Mouse (Mus musculus) gastrocnemius, adult 18-20 months (tissue): Measurements from ENCODE around the gene Col1a2. TPM values are rescaled to one million over a fixed set of nuclear protein-coding genes. Genes with fewer than 3 reads are reported as not detected.

Experiments
- DNase-seq: peaks from one replicate; pipeline ENCODE4 v3.0.0; 2021; ENCODE audit warnings: low spot score
- total RNA-seq, 2 experiments: library from RNA; stranded (reverse); gene quantifications; 2 replicates each; pipeline ENCODE4 v1.2.3; 2021

The Col1a2 gene
- total RNA-seq, 2 experiments from 2014 or later: 67.9 to 81.6 TPM

GRCm38 (mm10) chr6:4514671-4515070 lies 10.1 kb downstream of the Col1a2 start:
- DNase-seq: no peak

- no peak for DNase-seq
Observed at GRCm38 (mm10) chr6:4521031-4521430, 16.4 kb downstream of the Col1a2 start.

GRCm38 (mm10) chr6:4528439-4528838 lies 23.8 kb downstream of the Col1a2 start:
- no peak for DNase-seq

DNA sequence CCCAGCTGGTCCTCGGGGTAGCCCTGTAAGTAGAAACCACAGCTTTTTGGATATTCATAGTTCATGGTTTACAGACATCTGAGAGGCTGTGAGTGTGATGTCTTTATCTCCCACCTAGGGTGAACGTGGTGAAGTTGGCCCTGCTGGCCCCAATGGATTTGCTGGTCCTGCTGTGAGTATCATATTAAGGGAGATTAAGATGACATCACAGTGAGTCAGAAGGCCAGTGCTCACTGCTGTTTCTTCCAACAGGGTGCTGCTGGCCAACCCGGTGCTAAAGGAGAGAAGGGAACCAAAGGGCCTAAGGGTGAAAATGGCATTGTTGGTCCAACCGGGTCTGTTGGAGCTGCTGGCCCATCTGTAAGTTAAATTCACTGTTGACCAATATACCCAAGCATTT lies 26.4 kb downstream of the Col1a2 start:
- DNase-seq: no peak

DNA sequence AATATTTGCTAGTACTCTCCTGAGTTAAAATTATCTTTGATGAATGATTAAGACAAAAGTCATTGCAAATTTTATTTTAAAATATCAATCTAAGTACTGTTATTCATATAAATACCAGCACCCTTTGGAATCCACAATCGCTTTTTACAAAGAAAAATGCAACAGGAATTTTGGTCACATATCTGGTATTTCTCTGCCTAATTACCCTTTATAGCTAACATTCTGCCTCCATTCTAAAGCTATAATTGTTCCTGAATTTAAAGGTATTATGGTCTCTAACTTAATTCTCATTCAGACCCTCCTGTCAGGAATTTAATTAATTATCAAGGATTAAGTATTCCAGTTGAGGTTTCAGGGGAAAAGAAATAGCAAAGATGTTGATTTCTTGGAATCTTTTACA lies 28.3 kb downstream of the Col1a2 start:
- no peak for DNase-seq

DNA sequence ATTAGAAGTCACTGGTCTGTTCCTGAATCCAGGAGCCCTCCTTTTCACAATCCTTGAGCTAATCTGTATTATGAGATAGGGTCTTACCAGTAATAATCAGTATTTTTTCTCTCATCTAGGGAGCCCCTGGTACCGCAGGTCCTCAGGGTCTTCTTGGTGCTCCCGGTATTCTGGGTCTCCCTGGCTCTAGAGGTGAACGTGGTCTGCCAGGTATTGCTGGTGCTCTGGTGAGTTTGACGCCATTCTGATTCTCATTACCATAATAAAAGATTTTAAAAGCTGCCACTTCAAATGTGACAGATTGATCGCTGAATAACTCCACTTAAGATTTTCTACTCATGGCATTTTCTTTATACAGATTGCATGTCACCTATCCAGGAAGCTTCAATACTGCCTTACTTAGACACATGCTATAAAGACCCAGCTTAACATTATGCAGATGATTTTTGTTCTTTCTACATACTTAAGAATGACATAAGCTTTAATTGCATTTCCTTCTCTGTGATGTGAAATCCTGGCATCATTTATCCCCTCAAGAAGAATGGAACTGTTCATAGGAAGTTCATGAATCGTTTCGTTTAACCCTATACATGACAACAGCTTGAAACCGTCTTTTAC lies 30.0 kb downstream of the Col1a2 start:
- DNase-seq: no peak

- DNase-seq: no peak
Observed at GRCm38 (mm10) chr6:4541926-4542715, 37.5 kb downstream of the Col1a2 start.

- DNase-seq: peak; percentile 50
Observed at GRCm38 (mm10) chr6:4544554-4544953, 39.9 kb downstream of the Col1a2 start.

DNA sequence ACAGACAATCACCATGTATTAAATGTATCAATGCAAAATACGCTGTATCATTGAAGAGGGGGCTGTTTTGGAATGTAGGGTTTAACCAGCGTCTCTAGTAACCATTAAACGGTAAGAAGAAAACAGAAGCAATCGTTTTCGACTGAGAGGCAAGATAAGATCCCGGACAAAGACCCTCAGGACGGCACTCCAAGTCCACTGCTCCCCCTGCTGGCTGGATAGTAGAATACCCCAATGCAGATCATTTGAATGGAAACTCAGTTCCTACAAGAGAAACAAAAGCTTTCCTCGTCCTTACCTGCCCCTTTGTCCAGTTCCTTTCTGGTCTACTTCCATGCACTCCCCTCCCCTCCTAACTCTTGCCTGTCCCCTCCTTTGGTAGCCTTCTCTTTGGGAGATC lies 41.1 kb downstream of the Col1a2 start:
- DNase-seq: peak; percentile 64

DNA sequence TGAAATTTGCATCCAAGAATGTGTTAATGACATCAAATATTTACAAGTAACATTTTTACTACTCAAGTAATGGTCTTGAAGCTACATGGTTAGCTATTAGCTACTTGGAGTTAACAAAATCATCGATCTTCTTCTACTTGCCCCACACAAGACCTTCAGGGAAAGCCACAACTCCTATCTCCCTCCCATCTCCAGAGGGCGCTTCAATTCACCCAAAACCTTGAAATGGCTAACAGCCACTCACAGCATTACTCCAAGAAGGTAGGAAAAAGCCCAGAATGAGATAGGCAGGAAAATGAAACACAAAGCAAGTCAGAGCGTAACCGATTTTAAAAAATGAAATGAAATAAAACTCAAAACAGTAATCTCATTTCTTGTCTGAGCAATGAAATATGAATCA lies 44.3 kb downstream of the Col1a2 start:
- no peak for DNase-seq

- no peak for DNase-seq
Observed at GRCm38 (mm10) chr6:4549846-4550548, 45.4 kb downstream of the Col1a2 start.

GRCm38 (mm10) chr6:4550549-4550915 lies 45.9 kb downstream of the Col1a2 start:
- no peak for DNase-seq

DNA sequence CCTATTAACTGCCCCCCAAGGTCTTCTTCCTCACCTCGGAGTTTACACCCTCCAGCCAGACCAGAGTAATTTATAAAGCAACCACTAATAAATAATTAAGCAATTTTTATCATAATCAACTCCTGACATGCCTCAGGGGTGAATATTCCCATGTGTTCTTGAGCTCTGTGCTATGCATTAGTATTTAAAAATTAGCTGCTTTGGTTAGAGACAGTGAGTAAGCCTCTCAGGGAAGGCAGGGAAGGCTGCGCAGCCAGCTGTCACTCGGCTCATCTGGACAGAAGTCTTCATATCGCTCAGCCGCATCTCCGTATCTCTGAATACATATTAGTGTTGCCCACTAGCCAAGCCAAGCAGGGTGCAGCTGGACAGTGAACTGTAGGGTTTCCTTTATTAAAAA lies 50.8 kb downstream of the Col1a2 start:
- no peak for DNase-seq

DNA sequence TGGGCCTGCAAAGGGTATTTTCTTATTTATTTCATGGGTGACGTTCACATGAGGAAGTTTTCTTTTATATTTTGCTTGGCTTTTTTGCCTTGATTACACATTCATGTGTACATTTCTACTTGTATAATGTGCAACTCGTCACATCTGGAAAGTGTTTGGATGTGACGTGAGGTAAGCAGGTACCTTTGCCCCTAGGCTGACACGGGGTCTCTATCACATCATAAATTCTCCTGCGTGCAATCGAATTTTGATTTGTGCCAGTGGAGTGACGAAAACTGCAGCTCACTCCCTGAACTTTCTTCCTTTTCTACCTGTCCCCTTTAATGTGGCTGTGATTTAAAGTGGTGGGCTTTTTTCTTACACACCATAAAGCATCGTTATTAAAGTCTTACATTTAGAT lies 52.5 kb downstream of the Col1a2 start:
- no peak for DNase-seq

DNA sequence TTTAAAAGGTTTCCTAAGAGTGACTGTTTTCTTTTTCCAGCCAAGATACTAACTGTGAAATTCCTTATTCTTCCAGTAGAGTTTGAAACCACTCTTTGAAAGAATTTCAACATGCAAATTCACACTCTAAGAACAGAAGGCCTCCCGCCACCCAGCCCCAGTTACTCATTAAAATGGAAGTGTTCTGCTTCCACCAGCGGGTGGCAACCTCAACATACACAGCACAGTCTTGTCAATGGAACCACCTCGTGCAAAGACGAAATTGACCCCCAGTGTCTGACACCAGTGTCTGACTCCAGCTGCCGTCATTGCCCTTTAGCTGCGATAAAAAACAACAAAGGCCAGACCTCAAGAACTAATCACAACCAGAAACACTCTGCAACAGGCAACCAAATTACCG lies 53.1 kb downstream of the Col1a2 start:
- no peak for DNase-seq

- peak; percentile 32 for DNase-seq
Observed at GRCm38 (mm10) chr6:4561156-4561555, 56.5 kb downstream of the Col1a2 start.

DNA sequence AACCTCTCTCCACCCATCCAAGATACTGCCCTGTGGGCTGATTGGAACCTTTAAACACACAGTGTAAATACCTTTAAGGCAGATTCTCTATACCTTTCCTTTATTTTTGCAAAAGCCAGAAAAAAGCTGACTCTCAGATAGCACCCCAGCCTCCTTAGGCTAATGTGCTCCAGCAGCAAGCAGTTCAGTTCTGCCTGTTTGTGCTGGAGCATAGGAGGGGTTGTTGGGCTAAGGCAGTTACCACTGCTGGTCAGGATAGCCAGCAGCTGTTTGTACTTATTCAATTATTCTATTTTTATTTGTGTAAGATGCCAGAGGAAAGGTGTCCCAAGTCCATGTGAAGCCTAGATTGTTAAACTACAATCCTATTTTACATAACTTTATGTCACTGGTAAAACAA lies 57.0 kb downstream of the Col1a2 start:
- DNase-seq: no peak

DNA sequence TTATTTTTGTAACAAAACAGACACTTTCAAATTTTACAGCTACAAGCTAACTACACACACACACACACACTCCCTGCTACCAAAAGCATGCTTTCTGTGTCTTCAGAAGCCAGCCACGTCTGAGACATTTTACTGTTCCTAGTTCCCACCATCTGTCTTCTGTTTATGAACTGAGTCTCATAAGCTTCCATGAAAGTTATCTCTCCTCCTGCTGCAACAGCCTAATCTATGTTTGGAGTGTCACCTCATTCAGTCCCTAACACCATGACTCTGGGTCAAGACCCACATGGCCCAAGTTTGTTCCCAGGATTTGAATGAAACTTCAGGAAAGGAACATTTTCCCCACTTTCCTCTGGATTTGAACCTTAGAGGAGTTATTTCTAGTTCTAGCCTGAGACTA lies 57.8 kb downstream of the Col1a2 start:
- no peak for DNase-seq

GRCm38 (mm10) chr6:4563477-4563876 lies 58.9 kb downstream of the Col1a2 start:
- DNase-seq: no peak

DNA sequence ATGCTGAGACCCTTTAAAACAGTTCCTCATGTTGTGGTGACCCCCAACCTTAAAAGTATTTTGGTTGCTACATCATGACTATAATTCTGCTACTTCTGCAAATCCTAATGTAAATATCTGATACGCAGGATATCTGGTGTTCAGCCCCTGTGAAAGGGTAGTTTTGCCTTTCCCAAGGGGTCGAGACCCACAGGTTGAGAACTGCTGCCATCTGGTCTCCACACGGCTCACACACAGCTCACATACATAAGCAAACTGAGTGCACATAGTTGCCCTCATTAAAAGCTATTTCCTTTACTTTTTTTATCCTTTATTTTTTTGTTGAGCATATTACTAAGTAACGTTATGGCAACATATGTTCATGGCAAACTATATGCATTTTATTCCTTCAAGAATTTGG lies 65.8 kb downstream of the Col1a2 start:
- DNase-seq: no peak

GRCm38 (mm10) chr6:4577756-4578155 lies 73.1 kb downstream of the Col1a2 start:
- DNase-seq: no peak

GRCm38 (mm10) chr6:4578343-4578742 lies 73.7 kb downstream of the Col1a2 start:
- no peak for DNase-seq

DNA sequence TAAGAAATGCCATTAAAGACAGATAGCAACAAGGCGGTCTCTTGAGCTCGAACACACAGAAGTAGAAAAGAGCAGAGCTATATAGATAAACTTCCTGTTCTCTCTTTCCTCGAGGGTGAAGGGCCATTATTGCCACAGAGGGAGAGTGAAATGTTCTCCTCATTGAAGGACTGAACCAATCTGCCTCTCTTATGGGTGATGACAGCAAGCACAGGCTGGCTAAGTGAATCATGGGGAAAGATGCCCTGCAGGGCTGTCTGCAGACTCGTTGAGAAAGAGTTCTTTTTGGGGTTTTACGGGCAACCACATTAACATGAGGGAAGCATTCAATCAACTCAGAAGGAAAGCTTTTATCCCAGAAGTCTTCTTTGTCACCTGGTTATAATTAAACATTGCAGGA lies 75.0 kb downstream of the Col1a2 start:
- DNase-seq: no peak
